In the genomic region with DNA sequence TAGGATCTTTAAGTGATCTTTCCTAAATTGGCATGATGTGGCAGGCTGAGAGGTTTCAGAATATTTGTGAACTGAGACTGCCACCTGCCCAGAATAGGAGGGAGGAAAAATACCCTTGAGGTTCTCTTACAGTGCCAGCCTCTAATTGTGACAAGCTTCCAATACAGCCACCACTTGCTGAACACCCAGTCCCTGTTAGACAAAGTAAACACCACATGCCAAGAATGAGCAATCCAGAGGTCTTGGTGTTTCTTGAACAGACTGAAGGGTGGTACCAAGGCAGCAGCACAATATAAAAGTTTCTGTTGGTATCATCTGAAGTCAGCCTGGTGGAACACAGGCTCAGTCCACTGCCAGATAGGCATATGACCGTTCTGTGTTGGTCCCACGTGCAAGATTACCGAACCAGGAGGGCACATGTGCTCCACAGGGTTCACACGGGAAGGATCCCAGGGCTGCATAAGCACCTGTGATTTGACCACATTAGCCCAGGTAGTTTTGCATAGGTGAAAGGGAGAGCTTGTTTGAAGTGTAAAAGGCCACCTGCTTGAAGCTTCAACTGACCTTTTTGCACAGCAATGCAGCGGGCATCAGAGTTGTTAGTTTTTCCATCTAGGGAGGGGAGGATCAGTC, we compare ENCODE assay signal across 21 mouse cellular contexts. TPM values are rescaled to one million over a fixed set of nuclear protein-coding genes. Genes with fewer than 3 reads are reported as not detected.
DNase-seq lines count a peak whose midpoint lies in the region; ATAC-seq and TF ChIP-seq lines count a peak whose summit lies in the region.
"Had no signal": no experiment of that assay in that cellular context is flagged by ENCODE, and none has a peak within 500 bp of the region (broad histone marks: within the 10 kb centered on the region; RNA-seq: fewer than 3 reads in every experiment).

No protein-coding gene starts in this region.

- no peak for DNase-seq in hindbrain, postnatal 0 days (ENCODE audit: low spot score)
- DNase-seq in MEL (ENCODE audit: low read depth, low spot score): no peak
- DNase-seq in forebrain, embryonic 14.5 days (ENCODE audit: low spot score): no peak
- DNase-seq in natural killer cell, adult 2 months (ENCODE audit: low spot score in 2 of 2): no peak
- DNase-seq in right cerebral cortex, adult 2 months (ENCODE audit: low spot score in 2 of 2): no peak
- no peak for DNase-seq in heart, adult 2 months
- DNase-seq: cerebellum, adult 18-20 months; cerebellum, postnatal 25 days; gastrocnemius, postnatal 10 days; heart, adult 11 months; heart, postnatal 36 days; kidney, adult 9 months; lung, embryonic 14.5 days; lung, postnatal 4 days; retina, postnatal 1 day; right cerebral cortex, postnatal 4 days had no signal

- H3K9me3 ChIP-seq in hindbrain, embryonic 12.5 days (replicated peaks): peaks cover 37% of the 10 kb centered on the region
- H3K9me3 ChIP-seq in hindbrain, postnatal 0 days (ENCODE audit: low read length): peaks cover 14% of the 10 kb centered on the region
- H3K9me3 ChIP-seq in MEL (replicated peaks; ENCODE audit: insufficient read depth, low read length): no peaks in the 10 kb centered on the region
- H3K9me3 ChIP-seq in forebrain, embryonic 14.5 days (replicated peaks; ENCODE audit: control insufficient read depth, low read length): peaks cover 43% of the 10 kb centered on the region
- H3K9me3 ChIP-seq in hindbrain, embryonic 16.5 days (ENCODE audit: control insufficient read depth, low read length): peaks cover 28% of the 10 kb centered on the region

- no peak for TF ChIP-seq EP300 in MEL (IDR thresholded peaks at IDR 0.05; ENCODE audit: low read depth in 1 of 2, low read length in 2 of 2)
- TF ChIP-seq EP300 in heart, adult 2 months (IDR thresholded peaks at IDR 0.05; ENCODE audit: insufficient read depth, low read depth, low read length): no peak

- TF ChIP-seq POLR2A in MEL (IDR thresholded peaks at IDR 0.05; ENCODE audit: control insufficient read depth in 1 of 2, insufficient read depth in 1 of 2, low read depth in 1 of 2, low read length in 2 of 2, poor library complexity in 1 of 2): no peak; a peak in 1 of 4 replicates
- TF ChIP-seq POLR2A in heart, adult 2 months (IDR thresholded peaks at IDR 0.05; ENCODE audit: insufficient read depth, low read depth, low read length): no peak

- peaks cover 49% of the 10 kb centered on the region for H3K36me3 ChIP-seq in hindbrain, embryonic 12.5 days
- H3K36me3 ChIP-seq in hindbrain, postnatal 0 days (ENCODE audit: insufficient read depth, low read length): peaks cover 37% of the 10 kb centered on the region
- H3K36me3 ChIP-seq in MEL (ENCODE audit: control insufficient read depth in 1 of 2, insufficient read depth in 2 of 2, low read length in 2 of 2): peaks cover 0 to 30% of the 10 kb centered on the region in 2 experiments; a peak in 2 of 4 replicates
- H3K36me3 ChIP-seq in forebrain, embryonic 14.5 days (ENCODE audit: control insufficient read depth, insufficient read depth, low read length): peaks cover 47% of the 10 kb centered on the region
- H3K36me3 ChIP-seq in hindbrain, embryonic 16.5 days (ENCODE audit: control insufficient read depth, insufficient read depth, low read length): peaks cover 45% of the 10 kb centered on the region
- peaks cover 17% of the 10 kb centered on the region for H3K36me3 ChIP-seq in heart, adult 2 months (ENCODE audit: control insufficient read depth, insufficient read depth, low read length)

- no peaks in the 10 kb centered on the region for H3K4me1 ChIP-seq in hindbrain, embryonic 12.5 days
- no peaks in the 10 kb centered on the region for H3K4me1 ChIP-seq in hindbrain, postnatal 0 days (ENCODE audit: insufficient read depth, low read length)
- H3K4me1 ChIP-seq in MEL (ENCODE audit: control insufficient read depth in 1 of 2, insufficient read depth in 2 of 2, low read length in 2 of 2): no peaks in the 10 kb centered on the region
- H3K4me1 ChIP-seq in forebrain, embryonic 14.5 days (ENCODE audit: control insufficient read depth, insufficient read depth, low read length): no peaks in the 10 kb centered on the region
- H3K4me1 ChIP-seq in hindbrain, embryonic 16.5 days (ENCODE audit: control insufficient read depth, insufficient read depth, low read depth, low read length): no peaks in the 10 kb centered on the region
- H3K4me1 ChIP-seq in heart, adult 2 months (ENCODE audit: control insufficient read depth, insufficient read depth, low read length): no peaks in the 10 kb centered on the region
- H3K4me1 ChIP-seq: intestine, embryonic 15.5 days; liver, embryonic 12.5 days had no signal

- no peaks in the 10 kb centered on the region for H3K27me3 ChIP-seq in hindbrain, embryonic 12.5 days
- H3K27me3 ChIP-seq in hindbrain, postnatal 0 days (ENCODE audit: insufficient read depth, low read length): no peaks in the 10 kb centered on the region
- H3K27me3 ChIP-seq in MEL (ENCODE audit: control insufficient read depth in 1 of 2, insufficient read depth in 2 of 2, low read length in 2 of 2): no peaks in the 10 kb centered on the region
- no peaks in the 10 kb centered on the region for H3K27me3 ChIP-seq in forebrain, embryonic 14.5 days (replicated peaks; ENCODE audit: control insufficient read depth, insufficient read depth, low read length)
- H3K27me3 ChIP-seq in hindbrain, embryonic 16.5 days (replicated peaks; ENCODE audit: control insufficient read depth, insufficient read depth, low read length): no peaks in the 10 kb centered on the region
- no peaks in the 10 kb centered on the region for H3K27me3 ChIP-seq in heart, adult 2 months (ENCODE audit: control insufficient read depth, insufficient read depth, low read length)
- H3K27me3 ChIP-seq: intestine, embryonic 15.5 days; liver, embryonic 12.5 days had no signal

- ATAC-seq in hindbrain, embryonic 12.5 days (ENCODE audit: low FRiP score): peak; percentile 17; the same call in 1 of the 2 replicates
- no peak for ATAC-seq in hindbrain, postnatal 0 days
- peak; percentile 13; the same call in 1 of the 2 replicates for ATAC-seq in forebrain, embryonic 14.5 days
- ATAC-seq in hindbrain, embryonic 16.5 days: peak; percentile 43; the same call in 1 of the 2 replicates
- ATAC-seq: intestine, embryonic 15.5 days; liver, embryonic 12.5 days had no signal

- H3K79me2 ChIP-seq in MEL (ENCODE audit: control insufficient read depth, insufficient read depth, low read length, poor library complexity): no peaks in the 10 kb centered on the region
- H3K79me2 ChIP-seq in heart, adult 2 months (replicated peaks; ENCODE audit: control insufficient read depth, insufficient read depth, low read length): no peaks in the 10 kb centered on the region

- H3K4me2 ChIP-seq in hindbrain, embryonic 12.5 days (replicated peaks): no peak overlapping the region
- H3K4me2 ChIP-seq in hindbrain, postnatal 0 days (ENCODE audit: low read depth, low read length): no peak overlapping the region
- no peak overlapping the region for H3K4me2 ChIP-seq in forebrain, embryonic 14.5 days (ENCODE audit: low read length)
- H3K4me2 ChIP-seq in hindbrain, embryonic 16.5 days (ENCODE audit: low read length): no peak overlapping the region
- H3K4me2 ChIP-seq: intestine, embryonic 15.5 days; liver, embryonic 12.5 days; lung, embryonic 14.5 days had no signal

- TF ChIP-seq CTCF in hindbrain, postnatal 0 days (IDR thresholded peaks at IDR 0.05; ENCODE audit: low read depth): no peak
- no peak for TF ChIP-seq CTCF in MEL (IDR thresholded peaks at IDR 0.05 in 2 of 3, conservative IDR thresholded peaks at IDR 0.05 in 1 of 3; ENCODE audit: control insufficient read depth in 1 of 3, insufficient read depth in 1 of 3, low read depth in 2 of 3, low read length in 3 of 3, poor library complexity in 1 of 3, severe bottlenecking in 1 of 3)
- no peak for TF ChIP-seq CTCF in heart, adult 2 months (IDR thresholded peaks at IDR 0.05)

- no peak overlapping the region for H3K27ac ChIP-seq in hindbrain, embryonic 12.5 days
- H3K27ac ChIP-seq in hindbrain, postnatal 0 days: no peak overlapping the region
- no peak overlapping the region for H3K27ac ChIP-seq in MEL (ENCODE audit: control insufficient read depth, low read depth, low read length)
- H3K27ac ChIP-seq in forebrain, embryonic 14.5 days (ENCODE audit: low read depth, low read length): no peak overlapping the region
- H3K27ac ChIP-seq in hindbrain, embryonic 16.5 days (ENCODE audit: low read depth, low read length): no peak overlapping the region
- H3K27ac ChIP-seq in heart, adult 2 months: no peak overlapping the region
- H3K27ac ChIP-seq: intestine, embryonic 15.5 days; liver, embryonic 12.5 days had no signal

- WGBS in hindbrain, embryonic 12.5 days: 95% methylated on average over 5 of the region's 5 CpGs
- 97% methylated on average over 5 of the region's 5 CpGs for WGBS in hindbrain, postnatal 0 days
- 95% methylated on average over 5 of the region's 5 CpGs for WGBS in forebrain, embryonic 14.5 days
- WGBS in hindbrain, embryonic 16.5 days: 95% methylated on average over 5 of the region's 5 CpGs
- WGBS in heart, adult 2 months: 95% methylated on average over 5 of the region's 5 CpGs

- H3K4me3 ChIP-seq in hindbrain, embryonic 12.5 days: no peak overlapping the region
- no peak overlapping the region for H3K4me3 ChIP-seq in hindbrain, postnatal 0 days (ENCODE audit: low read length)
- H3K4me3 ChIP-seq in MEL (ENCODE audit: control insufficient read depth in 1 of 2, insufficient read depth in 1 of 2, low read depth in 2 of 2, low read length in 2 of 2): no peak overlapping the region
- no peak overlapping the region for H3K4me3 ChIP-seq in forebrain, embryonic 14.5 days (ENCODE audit: low read depth, low read length)
- H3K4me3 ChIP-seq in hindbrain, embryonic 16.5 days (ENCODE audit: low read length): no peak overlapping the region
- H3K4me3 ChIP-seq in heart, adult 2 months: no peak overlapping the region
- H3K4me3 ChIP-seq: intestine, embryonic 15.5 days; liver, embryonic 12.5 days had no signal

- no peak overlapping the region for H3K9ac ChIP-seq in hindbrain, embryonic 12.5 days
- no peak overlapping the region for H3K9ac ChIP-seq in hindbrain, postnatal 0 days (replicated peaks; ENCODE audit: low read length)
- H3K9ac ChIP-seq in MEL (ENCODE audit: control insufficient read depth, low read depth, low read length, poor library complexity, severe bottlenecking): no peak overlapping the region
- H3K9ac ChIP-seq in forebrain, embryonic 14.5 days (ENCODE audit: low read length): no peak overlapping the region
- no peak overlapping the region for H3K9ac ChIP-seq in hindbrain, embryonic 16.5 days (ENCODE audit: low read depth, low read length)
- H3K9ac ChIP-seq in heart, adult 2 months (ENCODE audit: low read depth, low read length): no peak overlapping the region
- H3K9ac ChIP-seq: intestine, embryonic 15.5 days; liver, embryonic 12.5 days; lung, embryonic 14.5 days had no signal

- no peak for TF ChIP-seq RAD21 in MEL (IDR thresholded peaks at IDR 0.05; ENCODE audit: low read depth, low read length)

- intact Hi-C loops in heart, adult 2 months (cut with DNase I): no loop called here

RNA-seq across cellular contexts. Expression of gene Zfp386, which starts 14.2 kb away (rescaled TPM):
- 59.4 and 61.8 TPM in 2 replicates for polyA plus RNA-seq in hindbrain, embryonic 12.5 days (2016; fragmentation: Nextera tagmentation; extraction: Ambion mirVana)
- 30.5 and 33.5 TPM in 2 replicates for total RNA-seq in hindbrain, postnatal 0 days (2014; rRNA removed)
- 33.3 and 35.9 TPM in 2 replicates for polyA plus RNA-seq in hindbrain, postnatal 0 days (2015; fragmentation: Nextera tagmentation; extraction: Ambion mirVana)
- total RNA-seq in MEL (2012; rRNA removed): 35.6 and 37.1 TPM in 2 replicates
- 10 to 100 TPM in 1 of 2 experiments, not detected in 1; 28.8 TPM for polyA plus RNA-seq in MEL (2012; ENCODE audit: insufficient read depth in 1 of 2, insufficient read length in 2 of 2, low read depth in 1 of 2, low replicate concordance in 2 of 2, missing spikeins in 1 of 2)
- 69.9 and 77.0 TPM in 2 replicates for polyA plus RNA-seq in forebrain, embryonic 14.5 days (2014; fragmentation: Nextera tagmentation; extraction: Ambion mirVana)
- 47.1 and 50.2 TPM in 2 replicates for polyA plus RNA-seq in hindbrain, embryonic 16.5 days (2015; fragmentation: Nextera tagmentation; extraction: Ambion mirVana)
- total RNA-seq in heart, adult 2 months (2021): 10 to 100 TPM; 24.3 to 25.5 TPM
- polyA plus RNA-seq in heart, adult 2 months (2012; rRNA removed): 10.7 and 21.7 TPM in 2 replicates

RNA-seq across cellular contexts. Expression of gene Vipr2, which starts 15.8 kb away (rescaled TPM):
- polyA plus RNA-seq in hindbrain, embryonic 12.5 days (2016; fragmentation: Nextera tagmentation; extraction: Ambion mirVana): 1.1 and 1.8 TPM in 2 replicates
- 3.3 and 5.3 TPM in 2 replicates for total RNA-seq in hindbrain, postnatal 0 days (2014; rRNA removed)
- 0.65 and 2.0 TPM in 2 replicates for polyA plus RNA-seq in hindbrain, postnatal 0 days (2015; fragmentation: Nextera tagmentation; extraction: Ambion mirVana)
- total RNA-seq in MEL (2012; rRNA removed): not detected in 2 replicates
- polyA plus RNA-seq in MEL (2012; ENCODE audit: insufficient read depth in 1 of 2, insufficient read length in 2 of 2, low read depth in 1 of 2, low replicate concordance in 2 of 2, missing spikeins in 1 of 2): not detected
- 0.46 and 1.2 TPM in 2 replicates for polyA plus RNA-seq in forebrain, embryonic 14.5 days (2014; fragmentation: Nextera tagmentation; extraction: Ambion mirVana)
- polyA plus RNA-seq in hindbrain, embryonic 16.5 days (2015; fragmentation: Nextera tagmentation; extraction: Ambion mirVana): 0.74 and 1.1 TPM in 2 replicates
- 1 to 10 TPM in 1 of 2 experiments, under 1 TPM in 1; 0.99 to 2.7 TPM for total RNA-seq in heart, adult 2 months (2021)
- 1.2 and 1.8 TPM in 2 replicates for polyA plus RNA-seq in heart, adult 2 months (2012; rRNA removed)
- total RNA-seq: monocyte, adult 5-6 weeks had no signal
